Mouse (Mus musculus): ENCODE results near the gene Oscp1. TPM values are rescaled to one million over a fixed set of nuclear protein-coding genes. Genes with fewer than 3 reads are reported as not detected.
"Not testable (repeated sequence)": the region's sequence is repeated elsewhere in the genome, so short reads cannot be mapped to it uniquely, and the experiment has no call there.

The Oscp1 gene
- total RNA-seq, 1 experiment from 2014 or later, result 12.2 TPM

DNA sequence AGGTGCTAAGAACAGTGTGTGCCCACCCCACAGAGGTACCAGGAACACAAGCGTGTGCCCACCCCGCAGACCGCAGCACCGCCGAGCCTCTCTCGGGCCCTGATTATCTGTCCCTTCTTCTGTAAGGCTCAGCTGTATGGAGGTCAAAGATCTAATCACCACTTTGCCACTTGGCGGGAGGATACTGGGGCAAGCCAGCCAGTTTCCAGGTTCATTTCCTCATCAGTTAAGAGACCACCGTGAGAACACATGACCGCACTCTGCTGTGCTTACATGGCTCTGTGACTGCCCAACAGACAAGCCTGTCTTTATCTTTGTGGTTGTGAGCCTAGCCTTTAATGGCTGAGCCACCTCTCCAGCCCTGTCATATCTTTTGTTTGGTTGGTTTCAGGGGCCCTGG lies 24.7 kb downstream of the Oscp1 start:
- DNase-seq, result no peak

DNA sequence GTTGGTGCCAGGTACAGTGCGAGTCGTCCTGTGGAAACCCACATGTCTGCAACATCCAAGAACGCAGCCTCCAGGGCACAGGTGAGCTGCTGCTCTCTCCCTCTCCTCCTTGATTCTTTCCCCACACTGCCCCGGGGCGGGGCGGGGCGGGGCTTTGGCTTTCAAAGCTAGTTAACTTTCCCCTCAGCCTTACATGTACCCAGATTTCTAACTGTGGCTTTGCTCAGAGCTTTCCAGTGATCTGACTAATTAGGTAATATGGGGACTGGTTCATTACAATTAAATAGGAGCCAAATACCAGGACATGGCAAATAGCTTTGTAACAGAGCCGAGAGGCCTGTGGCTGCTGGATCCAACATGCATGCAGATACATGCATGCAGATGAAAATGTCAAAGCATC lies 26.0 kb downstream of the Oscp1 start:
- DNase-seq, result no peak

DNA sequence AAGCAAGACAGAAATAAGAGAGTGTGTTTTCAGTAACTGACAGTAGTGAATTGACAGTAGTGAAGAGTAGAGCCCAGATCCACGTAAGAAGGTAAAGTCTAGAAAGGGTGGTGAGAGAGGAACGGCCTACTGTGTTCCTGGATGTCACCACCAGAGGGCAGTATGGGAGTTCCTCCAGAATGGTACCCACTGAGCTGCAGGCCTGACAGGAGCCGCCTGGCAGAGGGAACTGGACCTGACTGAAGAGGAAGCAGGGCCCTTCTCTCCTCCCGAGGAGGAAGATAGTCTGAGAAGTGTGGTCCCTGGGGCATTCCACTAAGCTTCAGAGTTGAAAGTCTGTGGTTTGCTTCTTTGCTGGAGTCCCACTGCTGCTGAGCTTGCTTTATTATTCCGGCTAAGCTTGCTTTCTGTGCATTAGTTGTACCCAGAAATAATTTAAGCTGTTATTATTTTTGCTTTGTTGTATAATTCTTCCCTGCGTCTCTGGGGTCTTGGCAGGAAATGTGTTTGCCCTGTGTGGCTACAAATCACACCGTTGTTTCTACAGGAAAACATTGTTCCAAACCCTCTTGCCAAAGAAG lies 27.7 kb downstream of the Oscp1 start:
- peak; percentile 83 for DNase-seq

DNA sequence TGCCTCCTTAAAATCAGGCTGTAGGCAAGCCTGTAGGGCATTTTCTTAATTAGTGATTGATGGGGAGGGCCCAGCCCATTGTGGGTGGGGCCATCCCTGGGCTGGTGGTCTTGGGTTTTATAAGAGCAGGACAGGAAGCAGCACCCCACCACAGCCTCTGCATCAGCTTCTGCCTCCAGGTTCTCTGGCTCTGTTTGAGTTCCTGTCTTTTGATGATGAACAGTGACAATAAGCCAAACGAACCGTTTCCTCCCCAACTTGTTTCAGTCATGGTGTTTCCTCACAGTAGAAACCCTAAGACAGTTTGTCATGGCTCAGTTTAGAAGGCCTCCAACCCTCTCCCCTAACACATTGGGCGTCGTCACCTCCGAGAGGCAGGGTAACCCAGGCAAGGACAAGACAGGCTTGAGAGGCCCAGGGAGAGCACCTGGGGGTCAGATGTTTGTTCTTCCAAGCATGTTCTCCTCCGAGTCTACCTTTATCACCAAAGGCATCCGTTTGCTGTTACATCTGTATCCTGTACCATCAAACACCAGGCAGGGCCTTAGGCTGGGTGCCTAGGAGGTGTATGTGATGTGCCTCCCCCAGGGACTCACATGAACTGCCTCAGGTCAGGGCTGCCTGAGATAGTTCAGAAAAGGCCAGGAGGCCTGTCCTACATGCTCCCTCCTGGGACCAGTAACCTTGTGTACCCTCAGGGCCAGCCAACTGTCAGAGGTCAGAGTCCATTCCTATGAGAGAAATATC lies 31.9 kb downstream of the Oscp1 start:
- no peak for DNase-seq

DNA sequence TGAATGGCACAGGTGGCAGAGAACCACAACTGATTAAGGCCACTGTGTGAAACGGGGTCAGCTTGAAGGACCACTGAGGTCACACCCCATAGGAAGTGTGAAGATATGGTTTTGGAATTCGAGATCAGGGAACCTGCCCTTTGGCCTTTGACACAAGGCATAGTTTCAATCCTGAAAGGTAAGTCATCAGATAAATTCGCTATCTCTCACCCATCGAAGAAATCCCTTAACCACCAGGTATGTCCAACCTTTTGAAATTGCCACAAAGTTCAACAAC lies 32.4 kb downstream of the Oscp1 start:
- DNase-seq, result no peak

DNA sequence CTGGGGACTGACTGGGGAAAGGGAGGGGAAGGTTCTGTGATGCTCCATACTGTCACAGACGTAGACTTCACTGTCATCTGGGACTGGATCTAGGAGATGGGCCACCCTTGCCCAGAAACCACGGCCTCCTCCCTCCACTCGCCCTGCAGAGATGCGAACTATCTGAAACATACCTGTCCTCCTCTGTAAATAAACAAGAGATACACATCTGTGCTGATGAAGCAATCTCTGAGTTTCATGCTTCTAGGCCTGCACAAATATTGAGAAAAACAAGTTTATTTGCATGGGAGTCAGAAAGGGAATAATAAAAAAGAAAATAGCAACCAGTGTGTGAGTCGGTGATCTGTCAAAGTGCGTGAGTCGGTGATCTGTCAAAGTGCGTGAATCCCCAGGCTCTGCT lies 33.5 kb downstream of the Oscp1 start:
- DNase-seq, result no peak

DNA sequence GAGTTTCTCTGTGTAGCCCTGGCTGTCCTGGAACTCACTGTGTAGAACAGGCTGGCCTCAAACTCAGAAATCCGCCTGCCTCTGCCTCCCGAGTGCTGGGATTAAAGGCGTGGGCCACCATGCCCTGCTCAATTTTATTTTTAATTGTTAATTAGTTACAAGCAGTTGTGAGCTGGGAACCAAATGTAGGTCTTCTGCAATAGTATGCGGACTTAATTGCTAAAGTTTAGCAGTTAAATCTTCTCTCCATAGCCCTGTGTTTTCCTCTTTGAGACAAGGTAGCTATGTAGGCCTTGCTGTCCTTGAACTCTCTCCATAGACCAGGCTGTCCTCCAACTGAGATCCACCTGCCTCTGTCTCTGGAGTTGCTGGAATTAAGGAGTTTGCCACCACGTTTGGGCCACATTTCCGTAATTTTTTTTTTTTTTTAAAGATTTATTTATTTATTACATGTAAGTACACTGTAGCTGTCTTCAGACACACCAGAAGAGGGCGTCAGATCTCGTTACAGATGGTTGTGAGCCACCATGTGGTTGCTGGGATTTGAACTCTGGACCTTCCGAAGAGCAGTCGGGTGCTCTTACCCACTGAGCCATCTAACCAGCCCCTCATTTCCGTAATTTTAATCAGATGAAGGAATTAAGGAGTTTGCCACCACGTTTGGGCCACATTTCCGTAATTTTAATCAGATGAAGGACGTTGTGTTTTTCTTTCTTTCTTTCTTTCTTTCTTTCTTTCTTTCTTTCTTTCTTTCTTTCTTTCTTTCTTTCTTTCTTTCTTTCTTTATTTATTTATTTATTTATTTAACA lies 37.5 kb downstream of the Oscp1 start:
- not testable (repeated sequence) for DNase-seq

DNA sequence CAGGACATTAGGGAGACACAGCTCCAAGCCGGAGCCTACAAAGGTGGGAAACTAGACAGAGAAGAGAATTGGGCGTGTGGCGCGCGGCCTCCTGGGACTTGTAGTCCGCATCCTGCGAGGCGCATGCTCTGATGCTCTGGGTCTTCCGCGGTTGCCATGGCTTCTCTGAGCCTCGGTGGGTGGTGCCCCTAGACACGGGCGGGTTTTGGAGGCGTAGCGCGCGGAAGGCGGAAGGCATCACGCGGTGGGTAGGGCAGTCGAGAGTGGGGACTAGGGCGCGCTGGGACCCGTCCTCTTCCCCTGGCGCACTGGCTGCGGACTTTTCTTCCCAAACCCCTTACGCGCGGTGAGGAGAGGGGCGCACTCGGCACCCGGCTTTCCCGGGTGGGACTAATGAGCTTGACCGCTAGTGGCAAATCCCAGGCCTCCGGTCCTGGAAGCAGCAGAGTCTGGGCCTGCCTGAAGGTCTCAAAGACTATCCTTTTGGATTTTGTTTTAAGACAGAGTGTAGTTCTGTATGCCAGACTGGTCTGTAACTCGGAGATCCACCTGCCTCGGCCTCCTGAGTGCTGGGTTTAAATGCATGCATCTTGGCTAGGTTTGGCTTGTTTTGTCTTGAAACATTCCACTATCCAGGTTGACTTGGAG lies 38.2 kb downstream of the Oscp1 start, which contains the start of gene Lsm10:
Gene Lsm10 (plus strand): TSS at position 160 of the 648 bp plus-strand sequence.
- DNase-seq, result peak; percentile 94

DNA sequence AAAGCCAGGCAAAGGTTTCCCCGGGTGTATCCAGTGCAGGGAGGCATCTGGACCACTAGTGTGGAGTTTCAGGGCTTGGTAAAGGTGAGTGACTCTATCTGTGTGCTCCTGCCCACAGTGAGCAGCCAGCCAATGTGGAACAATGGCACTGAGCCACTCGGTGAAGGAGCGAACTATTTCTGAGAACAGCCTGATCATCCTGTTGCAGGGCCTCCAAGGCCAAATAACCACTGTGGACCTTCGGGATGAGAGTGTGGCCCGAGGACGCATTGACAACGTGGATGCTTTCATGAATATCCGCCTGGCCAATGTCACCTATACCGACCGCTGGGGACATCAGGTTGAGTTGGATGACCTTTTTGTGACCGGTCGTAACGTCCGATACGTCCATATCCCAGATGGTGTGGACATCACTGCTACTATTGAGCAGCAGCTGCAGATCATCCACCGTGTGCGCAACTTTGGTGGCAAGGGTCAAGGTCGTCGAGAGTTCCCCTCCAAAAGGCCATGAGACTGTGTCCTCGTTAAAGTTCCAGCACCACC lies 39.4 kb downstream of the Oscp1 start:
- DNase-seq, result no peak

DNA sequence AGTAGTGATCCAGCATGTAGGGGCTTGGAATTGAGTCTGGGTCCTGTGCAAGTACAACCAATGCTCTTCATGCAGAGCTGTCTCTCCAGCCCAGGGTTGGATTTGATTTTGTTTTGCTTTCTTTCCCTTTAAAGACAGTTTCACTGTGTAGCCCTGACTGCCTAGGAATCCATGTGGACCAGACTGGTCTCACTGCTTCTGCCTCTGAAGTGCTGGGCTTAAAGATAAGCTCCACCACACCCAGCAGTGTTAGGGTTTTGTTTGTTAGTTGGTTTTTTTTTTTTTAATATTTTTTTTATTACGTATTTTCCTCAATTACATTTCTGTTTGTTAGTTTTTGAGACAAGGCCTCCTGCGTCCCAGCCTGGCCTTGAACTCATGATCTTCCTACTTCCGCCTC lies 41.0 kb downstream of the Oscp1 start:
- DNase-seq, result no peak

DNA sequence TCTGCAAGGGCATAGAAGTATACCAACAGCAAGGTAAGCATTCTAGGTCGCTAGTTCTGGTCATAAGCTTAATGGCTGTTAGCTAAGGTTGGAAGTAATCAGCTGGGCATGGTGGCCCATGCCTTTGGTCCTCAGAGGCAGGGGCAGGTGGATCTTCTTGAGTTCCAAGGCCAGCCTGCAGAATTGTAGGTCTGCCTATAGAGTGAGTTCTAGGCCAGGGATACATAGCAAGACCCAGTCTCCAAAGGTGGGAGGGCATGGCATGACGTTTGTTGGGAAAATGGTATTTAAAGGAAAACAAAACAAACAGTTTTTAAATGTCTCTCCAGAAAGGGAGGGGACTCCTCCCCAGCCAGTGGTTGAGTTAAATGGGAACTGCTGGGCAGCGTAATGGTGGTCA lies 42.4 kb downstream of the Oscp1 start:
- no peak for DNase-seq

DNA sequence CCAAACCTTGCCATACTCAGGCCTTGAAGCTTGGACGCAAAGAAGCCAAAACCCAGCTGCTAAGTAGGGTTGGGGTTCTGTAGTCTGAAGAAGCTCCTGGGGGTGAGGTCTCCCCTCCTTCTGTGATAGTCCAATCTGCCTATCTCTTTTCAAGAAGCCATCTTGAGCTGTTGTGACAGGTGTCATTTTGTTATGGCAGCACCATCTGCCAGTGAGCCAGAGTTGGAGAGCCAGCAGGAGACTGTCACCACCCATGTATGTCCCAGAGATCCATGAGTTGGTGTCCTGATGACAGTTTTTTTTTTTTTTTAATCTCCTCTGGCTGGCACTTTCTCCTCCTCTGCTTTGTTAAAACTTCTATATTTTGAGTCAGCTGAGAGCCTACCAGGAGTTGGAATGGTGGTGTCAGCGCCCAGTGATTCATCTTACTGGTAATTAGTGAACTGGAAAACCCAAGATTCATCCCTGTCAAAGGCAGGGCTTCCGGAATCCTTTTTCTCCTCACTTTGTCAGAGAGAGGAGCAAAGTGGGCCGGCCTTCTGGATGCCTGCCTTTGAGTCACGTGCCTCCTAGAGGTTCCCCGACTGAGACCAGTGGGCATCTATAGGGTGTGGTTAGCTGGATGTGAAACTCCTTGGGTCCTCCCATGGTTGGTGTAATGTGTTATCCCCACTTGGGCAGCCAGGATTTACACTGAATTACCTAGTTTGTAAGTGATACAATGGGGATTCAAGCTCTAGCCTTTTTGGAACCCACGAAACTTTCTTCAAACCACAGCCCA lies 43.9 kb downstream of the Oscp1 start:
- no peak for DNase-seq

DNA sequence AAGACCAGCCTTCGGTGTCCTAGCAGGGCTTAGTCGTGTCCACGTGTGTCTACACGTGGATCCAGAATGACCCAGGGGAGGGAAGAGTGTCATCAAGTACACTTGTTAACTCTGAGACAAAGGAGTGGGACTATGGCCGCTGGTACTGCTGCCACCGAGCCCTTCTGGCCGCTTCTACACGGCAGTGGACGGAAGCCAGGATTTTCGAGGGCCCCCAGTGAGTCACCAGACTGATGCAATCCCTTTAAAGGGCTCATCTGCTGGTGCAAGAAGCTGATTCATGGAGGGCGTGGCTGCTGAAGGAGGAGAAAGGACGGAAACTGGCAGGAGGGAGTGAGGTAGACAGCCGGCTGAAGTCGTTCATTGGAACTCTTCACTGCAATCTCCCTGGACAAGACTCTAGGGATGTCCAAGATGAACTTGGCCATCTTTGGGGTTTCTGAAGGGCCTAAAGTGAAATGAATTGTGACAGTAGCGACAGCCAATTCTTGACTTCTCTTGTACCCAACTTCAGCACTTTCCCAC lies 44.8 kb downstream of the Oscp1 start:
- DNase-seq, result peak; percentile 91

DNA sequence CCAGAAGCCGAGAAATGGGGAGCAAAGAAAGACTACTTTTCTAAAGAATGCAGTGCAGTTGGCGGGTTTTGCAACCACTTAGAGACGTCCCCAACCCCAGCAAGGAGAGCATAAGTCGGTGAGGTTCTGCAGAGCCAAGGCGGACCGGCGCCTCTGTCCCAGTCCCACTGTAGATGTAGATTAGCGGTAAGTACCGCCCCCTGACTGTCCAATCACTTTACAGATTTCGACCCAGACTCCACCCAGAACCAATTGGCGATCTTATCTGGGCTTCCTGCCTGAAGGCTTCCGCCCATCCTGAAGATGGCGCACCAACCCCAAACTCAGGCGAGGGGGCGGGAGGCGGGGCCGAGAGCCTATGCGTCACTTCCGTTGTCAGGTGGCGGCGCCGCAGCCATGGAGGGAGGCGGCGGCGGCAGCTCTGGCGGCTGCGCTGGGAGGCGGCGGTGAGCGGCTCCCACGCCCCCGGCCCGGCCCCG lies 45.3 kb downstream of the Oscp1 start, which contains the start of gene Stk40:
Gene Stk40 (plus strand): TSS at position 368 of the 479 bp plus-strand sequence.
- DNase-seq, result peak; percentile 96

DNA sequence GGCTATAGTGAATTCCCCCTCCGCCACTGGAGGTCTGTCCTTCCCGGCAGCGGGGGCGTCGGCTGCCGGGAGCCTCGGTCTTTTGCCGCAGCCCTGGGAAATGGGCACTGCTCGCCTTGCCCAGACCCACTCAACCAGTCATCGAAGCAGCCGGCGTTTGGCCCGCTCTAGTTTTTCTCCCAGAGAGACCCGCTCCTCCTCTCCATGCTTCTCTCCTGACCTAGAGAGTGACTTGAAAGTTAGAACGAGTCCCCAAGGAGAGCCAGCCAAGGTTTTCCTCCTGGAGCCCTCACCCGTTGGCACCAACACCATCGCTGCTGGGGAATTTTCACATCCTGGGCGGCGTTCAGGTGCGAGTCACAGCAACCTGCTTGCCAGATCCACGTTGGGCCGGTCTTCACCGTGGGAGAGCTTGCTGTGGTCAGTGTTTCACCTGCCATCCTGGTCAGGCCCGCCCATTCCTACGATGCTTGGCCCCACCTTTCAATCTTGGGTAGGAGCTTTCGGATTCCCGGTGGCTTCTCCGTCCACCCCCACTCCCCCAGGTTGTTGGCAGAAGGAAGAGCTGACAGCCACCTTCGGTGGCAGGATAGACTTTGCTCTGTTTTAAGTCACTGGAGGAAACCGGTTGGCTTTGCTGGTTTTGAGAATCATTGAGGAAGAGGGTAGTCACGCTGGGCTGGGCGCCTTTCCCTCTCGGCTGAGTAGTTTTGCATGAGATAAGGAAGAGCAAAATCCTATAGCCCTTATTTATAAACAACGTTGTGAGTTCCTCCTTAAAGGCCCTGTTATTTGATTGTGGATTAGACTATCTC lies 46.1 kb downstream of the Oscp1 start:
- DNase-seq, result peak; percentile 38

DNA sequence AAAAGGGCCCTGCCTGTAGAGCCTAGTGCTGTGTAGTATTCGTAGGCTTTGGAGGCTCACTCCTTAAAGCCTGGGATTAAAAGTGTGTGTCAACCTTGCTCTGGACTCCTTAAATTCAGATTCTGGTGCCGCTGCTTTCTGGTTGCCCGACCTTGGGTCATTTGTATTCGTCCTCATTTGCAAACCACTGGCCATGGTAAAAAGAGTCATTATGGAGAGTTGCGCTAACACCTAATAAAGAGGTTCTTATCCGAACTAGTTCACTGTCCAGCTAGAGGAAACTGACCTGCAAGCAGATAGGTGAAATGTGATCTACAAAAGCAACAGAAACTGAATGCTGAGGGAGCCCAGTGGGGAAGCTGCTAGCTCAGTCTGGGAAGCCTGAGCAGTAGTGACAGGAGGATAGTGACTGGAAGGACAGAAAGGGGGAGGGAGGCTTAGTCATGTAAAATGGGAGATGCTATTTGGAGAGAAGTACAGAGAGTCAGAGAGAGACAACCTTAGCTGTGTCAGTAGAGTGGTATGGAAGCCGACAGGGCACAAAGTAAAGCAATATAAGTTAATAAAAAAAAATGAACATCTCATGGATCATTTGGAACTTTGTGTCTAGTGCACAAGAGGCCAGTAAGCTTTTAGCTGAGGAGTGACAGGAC lies 46.9 kb downstream of the Oscp1 start:
- no peak for DNase-seq

DNA sequence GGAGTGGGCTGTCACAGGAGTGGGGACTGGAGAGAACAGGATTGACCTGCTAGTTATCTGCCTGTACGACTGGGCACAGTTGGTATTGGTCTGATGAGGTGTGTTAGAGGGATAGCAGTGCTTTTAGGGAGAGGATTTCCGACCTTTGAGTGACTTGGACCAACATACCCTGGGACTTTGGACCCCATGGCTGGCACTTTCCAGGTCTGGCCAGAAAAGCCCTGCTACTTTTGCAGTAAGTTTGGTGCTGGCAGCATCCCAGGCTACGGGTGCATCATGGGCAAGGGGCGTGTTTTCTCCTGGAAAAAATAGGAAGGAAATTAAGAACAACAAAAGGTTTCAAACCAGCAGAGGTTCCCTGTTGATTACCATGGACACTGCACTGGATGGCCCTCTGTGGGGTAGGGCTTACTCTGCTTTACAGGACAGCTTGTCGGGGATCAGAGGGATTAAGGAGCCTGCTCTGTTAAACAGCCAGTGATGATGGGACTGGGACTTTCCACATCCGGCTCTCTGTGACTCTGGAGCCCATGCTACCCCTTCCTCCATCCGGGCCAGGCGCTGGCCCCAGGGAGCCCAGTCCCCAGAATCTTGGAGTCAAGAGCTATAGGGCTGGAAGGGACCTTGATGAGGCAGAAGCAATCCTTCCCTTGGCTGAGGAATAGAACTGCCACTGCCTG lies 49.8 kb downstream of the Oscp1 start:
- peak; percentile 46 for DNase-seq

DNA sequence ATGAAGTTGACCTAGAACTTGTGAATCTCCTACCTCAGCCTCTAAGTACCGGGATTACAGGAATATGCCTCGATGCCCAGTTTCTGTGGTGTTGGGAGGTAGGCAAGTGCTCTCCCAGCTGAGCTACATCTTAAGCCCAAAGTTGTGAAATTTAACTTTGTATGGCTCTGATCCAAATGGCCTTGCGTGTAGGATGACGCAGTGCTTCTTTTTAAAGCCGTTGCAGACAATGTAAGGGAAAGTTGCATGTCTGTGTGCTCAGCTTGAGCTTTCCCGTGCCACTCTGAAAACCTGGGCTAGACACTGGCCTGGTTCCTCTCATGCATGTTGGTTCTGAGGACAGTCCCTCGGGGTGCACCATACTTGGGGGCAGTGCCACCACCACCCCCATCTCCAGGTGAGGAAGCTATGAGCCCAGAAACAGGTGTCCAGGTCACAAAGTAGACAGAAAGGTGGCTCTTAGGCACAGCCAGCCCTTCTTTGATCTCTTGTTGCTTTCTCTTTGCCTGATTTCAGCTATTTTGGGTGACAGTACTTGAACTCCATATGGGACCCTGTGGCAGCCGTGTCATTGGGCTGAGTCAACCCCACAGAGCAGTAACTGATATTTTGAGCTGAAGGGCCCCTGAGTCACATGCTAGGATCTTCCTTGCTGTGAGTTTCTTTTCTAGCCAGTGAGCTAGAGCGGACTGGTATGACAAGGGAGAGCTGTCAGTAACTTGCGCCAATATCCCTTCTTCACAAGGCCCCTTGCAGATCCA lies 51.4 kb downstream of the Oscp1 start:
- DNase-seq, result peak; percentile 28

All from adrenal gland, postnatal 25 days (tissue).